Mouse (Mus musculus) hindbrain, embryonic 15.5 days (tissue): ENCODE results near the gene Car6. TPM values are rescaled to one million over a fixed set of nuclear protein-coding genes. Genes with fewer than 3 reads are reported as not detected.

ENCODE experiments used
- ATAC-seq: fragments of 200-750 bp; cut with Nextera tagmentation; 2 replicates; pipeline ENCODE4 v1.8.0; 2017; ENCODE audit warnings: low read depth, moderate number of reproducible peaks, moderate TSS enrichment; ENCODE audit not compliant: low FRiP score
- H3K27ac ChIP-seq: fragments of 300-500 bp; sonication (generic); replicated peaks from 2 replicates; pipeline ENCODE4 v1.5.1; 2015; ENCODE audit warnings: mild to moderate bottlenecking, inconsistent platforms
- H3K27me3 ChIP-seq: fragments of 300-500 bp; sonication (generic); 2 replicates; pipeline ENCODE4 v1.6.1; 2015; ENCODE audit warnings: control low read depth, inconsistent platforms
- H3K36me3 ChIP-seq: fragments of 300-500 bp; sonication (generic); 2 replicates; pipeline ENCODE4 v1.6.1; 2015; ENCODE audit warnings: control low read depth, inconsistent platforms
- H3K4me1 ChIP-seq: fragments of 300-500 bp; sonication (generic); replicated peaks from 2 replicates; pipeline ENCODE4 v1.6.1; 2015; ENCODE audit warnings: control low read depth, inconsistent platforms
- H3K4me2 ChIP-seq: fragments of 300-500 bp; sonication (generic); 2 replicates; pipeline ENCODE4 v1.6.1; 2015; ENCODE audit warnings: moderate library complexity, mild to moderate bottlenecking, inconsistent platforms
- H3K4me3 ChIP-seq: fragments of 300-500 bp; sonication (generic); 2 replicates; pipeline ENCODE4 v1.5.1; 2015; ENCODE audit warnings: mild to moderate bottlenecking, inconsistent platforms
- H3K9ac ChIP-seq: fragments of 300-500 bp; sonication (generic); 2 replicates; pipeline ENCODE4 v1.6.1; 2015; ENCODE audit warnings: inconsistent platforms
- H3K9me3 ChIP-seq: fragments of 300-500 bp; sonication (generic); 2 replicates; pipeline ENCODE4 v1.6.1; 2016; ENCODE audit warnings: control low read depth, inconsistent platforms
- WGBS: fragments of 180-500 bp; shearing (Covaris S2); methylation state at CpG from one replicate; pipeline ENCODE4 v1.1.7; 2015; 5-methylcytosine and 5-hydroxymethylcytosine counted together
- polyA plus RNA-seq: library from polyadenylated mRNA; unstranded; fragments of >200 nt; fragmentation: Nextera tagmentation; extraction: Ambion mirVana; gene quantifications from 2 replicates; pipeline ENCODE4 v1.2.1, GENCODE M21; 2015

The Car6 gene
- not detected in 2 replicates for polyA plus RNA-seq

DNA sequence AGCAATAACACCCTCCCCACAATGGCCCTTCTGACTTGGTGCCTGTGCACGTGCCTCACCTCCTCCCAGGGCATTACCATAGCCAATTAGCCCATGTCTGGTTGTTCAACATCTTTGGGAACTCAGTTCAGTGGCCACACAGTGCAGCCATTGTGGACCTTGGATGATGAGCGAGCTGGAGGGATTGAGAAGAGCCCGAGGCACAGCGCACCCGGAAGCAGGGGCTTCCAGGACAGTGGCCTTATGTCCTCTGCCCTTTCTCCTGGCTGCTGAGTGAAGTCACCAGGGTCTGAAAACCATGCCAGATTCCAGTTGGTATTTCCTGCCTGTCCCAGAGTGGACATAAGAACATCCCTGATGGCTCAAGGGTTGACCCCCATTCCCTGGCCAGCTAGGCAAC lies at the start of gene Car6:
TSS of gene Car6 (minus strand) at position 101 of the 400 bp plus-strand sequence.
- Histone ChIP-seq H3K4me1 (no peaks in the 10 kb centered on the region), H3K27ac (no peak within 1 kb of the TSS), H3K4me3 (no peak within 1 kb of the TSS), H3K9ac (no peak within 1 kb of the TSS), H3K4me2 (no peak within 1 kb of the TSS), H3K36me3 (no peaks in the 10 kb centered on the region), H3K9me3 (no peaks in the 10 kb centered on the region), H3K27me3 (no peaks in the 10 kb centered on the region)
- ATAC-seq: no peak
- whole genome bisulfite sequencing: 73% methylated on average over 5 of the region's 5 CpGs

DNA sequence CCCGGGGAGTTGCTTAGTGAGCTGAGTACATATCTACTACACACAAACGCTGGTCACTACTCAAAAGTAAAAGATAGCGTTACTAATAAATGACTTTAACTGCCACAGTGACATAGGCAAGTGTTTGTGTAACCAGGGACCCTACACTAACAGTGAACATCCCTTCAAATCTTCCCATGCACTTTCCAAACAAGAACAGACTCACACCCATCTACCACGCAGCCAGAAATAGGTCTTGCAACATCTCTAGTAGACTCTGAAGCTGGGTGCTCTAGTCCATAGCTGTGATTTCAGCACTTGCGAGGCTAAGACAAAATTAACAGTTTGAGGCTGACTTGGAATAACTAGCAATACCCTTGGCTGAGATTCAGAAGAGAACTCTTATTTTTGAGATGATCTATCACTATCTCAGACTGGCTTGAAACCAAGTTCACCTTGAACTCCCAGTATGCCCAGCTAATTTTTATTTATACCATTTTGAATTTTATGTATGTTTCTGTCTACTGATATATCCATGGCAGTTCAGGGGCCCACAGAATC lies 48.7 kb upstream of the Car6 start:
- no peak overlapping the region for H3K4me3 ChIP-seq
- H3K9me3 ChIP-seq: no peaks in the 10 kb centered on the region
- 80% methylated on average over 5 of the region's 5 CpGs for WGBS
- no peaks in the 10 kb centered on the region for H3K27me3 ChIP-seq
- peaks cover 42% of the 10 kb centered on the region for H3K36me3 ChIP-seq
- no peak for ATAC-seq
- H3K9ac ChIP-seq: no peak overlapping the region
- H3K4me1 ChIP-seq: peaks cover 26% of the 10 kb centered on the region
- no peak overlapping the region for H3K4me2 ChIP-seq
- H3K27ac ChIP-seq: peak overlapping the region; percentile 90

DNA sequence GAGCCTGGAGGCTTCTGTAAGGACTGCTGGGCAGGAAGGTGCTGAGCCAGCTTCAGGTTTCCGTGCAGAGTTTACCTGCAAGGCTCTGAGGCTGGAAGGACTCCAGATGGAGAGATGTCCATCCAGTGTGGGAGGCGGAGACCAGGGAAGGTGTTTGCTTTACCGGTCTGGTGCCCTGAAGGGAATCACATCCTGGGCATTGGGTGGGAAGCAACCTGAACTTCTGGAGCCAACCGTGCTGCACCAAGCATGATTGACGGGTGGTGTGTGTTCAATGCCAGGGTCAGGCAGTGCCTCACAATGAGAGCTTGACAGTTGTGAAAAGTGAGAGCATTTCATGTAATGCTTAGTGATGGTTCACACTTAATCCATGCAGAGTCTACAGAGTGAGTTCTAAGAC lies 47.8 kb upstream of the Car6 start:
- 75% methylated on average over 5 of the region's 5 CpGs for WGBS
- Histone ChIP-seq H3K9ac (no peak overlapping the region), H3K36me3 (peaks cover 50% of the 10 kb centered on the region), H3K27me3 (no peaks in the 10 kb centered on the region), H3K9me3 (no peaks in the 10 kb centered on the region), H3K4me2 (no peak overlapping the region), H3K27ac (no peak overlapping the region), H3K4me3 (no peak overlapping the region), H3K4me1 (peaks cover 21% of the 10 kb centered on the region)
- no peak for ATAC-seq

DNA sequence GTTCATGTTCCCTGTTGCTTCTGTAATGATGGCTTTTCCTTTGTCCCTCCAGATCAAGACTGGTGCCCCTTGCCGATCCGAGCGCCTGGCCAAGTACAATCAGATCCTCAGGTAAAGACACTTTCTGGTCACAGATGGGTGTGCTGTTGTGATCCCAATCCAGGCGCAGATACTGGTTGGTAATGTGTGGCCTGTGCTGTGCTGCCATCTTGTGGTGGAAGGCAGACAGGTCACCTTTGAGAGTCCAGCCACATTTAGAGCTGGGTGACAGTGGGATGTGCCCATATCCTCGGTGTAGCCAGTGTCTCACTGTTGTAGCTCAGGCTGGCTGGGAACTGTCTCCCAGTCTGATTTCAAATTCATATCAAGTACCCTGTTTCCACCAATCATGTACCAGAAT lies 46.9 kb upstream of the Car6 start:
- H3K27me3 ChIP-seq: no peaks in the 10 kb centered on the region
- H3K27ac ChIP-seq: no peak overlapping the region
- H3K4me1 ChIP-seq: peaks cover 28% of the 10 kb centered on the region
- H3K4me2 ChIP-seq: no peak overlapping the region
- peak; percentile 39; the same call in 1 of the 2 replicates for ATAC-seq
- 58% methylated on average over 5 of the region's 5 CpGs for WGBS
- H3K9ac ChIP-seq: no peak overlapping the region
- no peak overlapping the region for H3K4me3 ChIP-seq
- H3K9me3 ChIP-seq: no peaks in the 10 kb centered on the region
- H3K36me3 ChIP-seq: peaks cover 58% of the 10 kb centered on the region

DNA sequence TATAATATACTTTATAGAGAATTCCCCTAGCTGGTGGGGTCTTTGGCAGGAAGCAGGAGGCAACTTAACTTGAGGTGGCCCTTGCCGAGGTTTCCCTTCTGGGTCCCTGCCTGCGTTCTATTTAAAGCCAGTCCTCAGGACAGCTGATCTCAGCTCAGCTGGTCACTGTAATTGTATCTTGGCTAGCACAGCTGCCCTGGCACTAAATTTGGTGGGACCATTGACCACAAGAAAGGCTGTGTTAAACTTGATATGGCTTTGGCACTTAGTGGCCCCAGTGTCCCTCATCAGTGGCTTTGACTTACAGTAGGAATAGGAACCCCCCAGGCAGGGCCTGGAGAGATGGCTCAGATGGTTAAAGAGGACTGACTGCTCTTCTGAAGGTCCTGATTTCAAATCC lies 44.7 kb upstream of the Car6 start:
- no peak overlapping the region for H3K27ac ChIP-seq
- H3K36me3 ChIP-seq: peaks cover 78% of the 10 kb centered on the region
- no peak overlapping the region for H3K4me3 ChIP-seq
- no peak overlapping the region for H3K9ac ChIP-seq
- no peak overlapping the region for H3K4me2 ChIP-seq
- no peak for ATAC-seq
- peaks cover 35% of the 10 kb centered on the region for H3K4me1 ChIP-seq
- H3K9me3 ChIP-seq: no peaks in the 10 kb centered on the region
- 80% methylated on average over 2 of the region's 2 CpGs for WGBS
- H3K27me3 ChIP-seq: no peaks in the 10 kb centered on the region

DNA sequence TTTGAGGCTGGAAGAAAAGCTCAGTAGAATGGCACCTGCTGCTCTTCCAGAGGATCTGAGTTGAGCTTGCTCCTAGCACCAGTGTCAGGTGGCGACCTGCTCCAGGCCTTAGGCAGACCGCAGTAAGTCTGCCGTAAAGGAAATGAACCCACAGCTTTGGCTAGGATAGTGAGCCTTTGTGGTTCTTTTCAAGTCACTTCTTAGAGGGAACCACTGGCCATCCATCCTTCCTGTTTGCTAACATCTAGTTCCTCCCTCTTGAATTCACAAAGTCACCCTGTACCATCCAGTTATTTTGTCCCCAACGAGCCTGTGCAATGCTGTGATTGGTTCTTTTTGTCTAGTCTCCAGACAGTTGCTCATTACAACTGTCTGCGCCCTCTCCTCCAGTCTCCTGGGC lies 41.6 kb upstream of the Car6 start:
- peaks cover 53% of the 10 kb centered on the region for H3K4me1 ChIP-seq
- H3K27me3 ChIP-seq: no peaks in the 10 kb centered on the region
- 78% methylated on average over 5 of the region's 5 CpGs for WGBS
- peaks cover 58% of the 10 kb centered on the region for H3K36me3 ChIP-seq
- H3K4me2 ChIP-seq: no peak overlapping the region
- no peak overlapping the region for H3K9ac ChIP-seq
- ATAC-seq: no peak
- no peak overlapping the region for H3K27ac ChIP-seq
- no peak overlapping the region for H3K4me3 ChIP-seq
- no peaks in the 10 kb centered on the region for H3K9me3 ChIP-seq

DNA sequence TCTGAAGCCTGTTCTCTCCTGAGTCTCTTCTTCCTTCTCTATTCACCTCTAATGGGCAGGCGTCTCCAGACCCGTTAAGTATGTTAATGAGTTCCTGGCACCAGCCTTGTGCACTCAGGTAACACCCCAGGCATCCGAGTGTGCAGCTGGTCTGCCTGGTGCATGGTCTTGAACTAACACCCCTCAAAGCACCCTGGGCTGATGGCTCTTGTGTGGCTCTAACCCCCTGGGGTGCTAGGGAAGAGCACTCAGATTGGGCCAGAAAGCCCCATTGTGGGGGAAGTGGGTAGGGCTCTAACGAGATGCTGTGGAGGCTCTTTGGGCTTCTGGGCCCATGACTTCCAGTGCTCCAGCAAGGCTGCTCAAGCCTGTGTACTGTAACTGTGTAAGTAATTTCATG lies 40.6 kb upstream of the Car6 start:
- ATAC-seq: no peak
- peaks cover 50% of the 10 kb centered on the region for H3K36me3 ChIP-seq

DNA sequence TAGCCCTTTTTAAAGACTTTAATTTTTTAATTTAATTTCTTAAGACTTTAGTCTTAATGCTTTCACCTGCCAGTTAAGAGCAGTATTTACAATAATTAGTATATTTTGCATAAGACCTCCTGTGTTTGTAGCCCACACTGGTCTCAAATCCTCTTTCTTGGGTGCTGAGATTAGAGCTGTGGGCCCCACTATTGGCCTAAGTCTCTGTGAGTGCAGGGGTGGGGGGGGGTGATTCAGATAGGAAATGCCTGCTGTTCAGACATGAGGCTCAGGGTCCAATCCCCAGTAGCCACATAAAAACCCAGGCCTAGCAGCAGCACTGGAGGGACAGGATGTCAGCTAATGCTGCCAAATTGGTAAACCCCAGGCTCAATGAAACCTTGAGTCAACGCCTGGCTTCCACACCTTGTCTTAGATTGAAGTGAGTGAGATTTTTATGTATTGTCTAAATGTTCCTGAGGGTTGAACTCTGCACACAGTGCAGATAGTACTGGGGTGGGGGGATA lies 39.3 kb upstream of the Car6 start:
- no peak for ATAC-seq
- H3K27ac ChIP-seq: no peak overlapping the region
- peaks cover 38% of the 10 kb centered on the region for H3K36me3 ChIP-seq
- H3K4me2 ChIP-seq: peak overlapping the region; percentile 11; the same call in 1 of the 2 replicates
- 83% methylated on average over 1 of the region's 1 CpGs for WGBS
- peaks cover 61% of the 10 kb centered on the region for H3K4me1 ChIP-seq
- H3K9ac ChIP-seq: no peak overlapping the region
- no peaks in the 10 kb centered on the region for H3K9me3 ChIP-seq
- H3K27me3 ChIP-seq: no peaks in the 10 kb centered on the region
- H3K4me3 ChIP-seq: no peak overlapping the region

More for the DNA sequence above, 40.6 kb upstream of the Car6 start:
- H3K9me3 ChIP-seq: no peaks in the 10 kb centered on the region
- no peak overlapping the region for H3K4me3 ChIP-seq
- WGBS: 59% methylated on average over 4 of the region's 4 CpGs
- no peaks in the 10 kb centered on the region for H3K27me3 ChIP-seq
- no peak overlapping the region; the same call in 1 of the 2 replicates for H3K4me2 ChIP-seq
- no peak overlapping the region for H3K27ac ChIP-seq
- H3K9ac ChIP-seq: no peak overlapping the region
- H3K4me1 ChIP-seq: peaks cover 55% of the 10 kb centered on the region

DNA sequence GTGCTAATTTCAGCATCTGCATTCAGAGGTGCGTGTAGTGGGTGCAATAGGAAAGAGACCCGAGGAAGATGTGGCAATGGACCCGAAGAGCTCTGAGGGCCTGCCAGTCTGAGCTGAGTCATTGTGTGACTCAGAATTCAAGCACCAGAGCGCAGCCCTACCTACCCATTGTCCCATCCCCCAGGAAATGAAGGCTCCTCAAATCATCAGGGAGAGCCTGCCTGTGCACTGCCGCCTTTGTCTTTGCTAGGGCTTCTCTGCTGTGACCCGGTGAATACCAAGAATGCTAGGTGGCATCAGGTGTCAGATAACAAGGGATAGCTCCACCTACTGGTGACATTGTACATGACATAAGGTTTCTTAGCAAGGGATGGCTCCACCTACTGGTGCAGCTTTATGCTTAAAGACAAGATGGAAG lies 38.8 kb upstream of the Car6 start:
- H3K4me1 ChIP-seq: peaks cover 64% of the 10 kb centered on the region
- no peaks in the 10 kb centered on the region for H3K27me3 ChIP-seq
- no peak overlapping the region for H3K9ac ChIP-seq
- H3K4me3 ChIP-seq: peak overlapping the region; percentile 83; the same call in 1 of the 2 replicates
- ATAC-seq: no peak
- peak overlapping the region; percentile 35; the same call in 1 of the 2 replicates for H3K27ac ChIP-seq
- H3K36me3 ChIP-seq: peaks cover 38% of the 10 kb centered on the region
- no peaks in the 10 kb centered on the region for H3K9me3 ChIP-seq
- H3K4me2 ChIP-seq: peak overlapping the region; percentile 79
- 7% methylated on average over 6 of the region's 6 CpGs for WGBS

DNA sequence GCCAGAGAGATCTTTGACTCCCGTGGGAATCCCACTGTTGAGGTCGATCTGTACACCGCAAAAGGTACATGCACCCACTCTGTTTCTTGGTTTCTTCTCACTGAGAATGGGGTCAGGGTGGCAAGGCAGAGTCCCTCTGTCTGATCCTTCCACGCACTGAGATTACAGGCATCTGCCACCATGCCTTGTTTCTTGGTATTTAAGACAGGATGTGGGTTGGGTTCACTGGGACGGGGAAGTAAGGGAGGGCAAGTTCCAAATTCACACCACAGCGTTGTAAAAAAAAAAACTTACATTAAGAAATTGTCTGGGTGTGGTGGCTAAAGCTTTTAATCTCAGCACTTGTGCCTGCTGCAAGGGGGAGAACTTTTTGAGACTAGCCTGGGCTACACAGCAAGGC lies 38.4 kb upstream of the Car6 start:
- Histone ChIP-seq H3K4me1 (peaks cover 67% of the 10 kb centered on the region), H3K9me3 (no peaks in the 10 kb centered on the region), H3K27ac (peak overlapping the region; percentile 35; the same call in 1 of the 2 replicates), H3K27me3 (no peaks in the 10 kb centered on the region), H3K4me3 (peak overlapping the region; percentile 83), H3K9ac (0 out of 2 replicates have a peak overlapping the region, but pooled peaks have one; percentile 86), H3K36me3 (peaks cover 34% of the 10 kb centered on the region), H3K4me2 (peak overlapping the region; percentile 79)
- WGBS: 41% methylated on average over 6 of the region's 6 CpGs
- ATAC-seq: no peak

DNA sequence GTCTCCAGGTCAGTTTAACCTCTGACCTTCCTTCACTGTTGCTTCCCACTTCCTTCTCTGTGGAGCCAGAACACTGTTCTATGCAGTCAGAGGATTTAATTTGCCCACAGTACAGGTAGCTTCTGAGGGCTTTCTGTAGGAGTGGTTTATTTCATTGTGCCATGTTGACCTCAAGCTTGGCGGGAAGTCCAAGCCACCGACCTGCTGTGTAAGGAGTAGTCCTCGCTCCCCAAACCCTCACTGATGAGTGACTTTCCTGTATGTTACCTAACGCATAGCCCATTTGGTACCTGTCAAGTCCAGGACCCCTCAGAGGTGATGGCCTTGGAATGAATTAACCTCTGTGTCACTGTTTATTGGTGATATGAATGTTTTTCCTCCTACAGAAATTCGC lies 38.0 kb upstream of the Car6 start:
- H3K4me1 ChIP-seq: peaks cover 67% of the 10 kb centered on the region
- peak overlapping the region; percentile 79 for H3K4me2 ChIP-seq
- H3K27ac ChIP-seq: no peak overlapping the region
- no peaks in the 10 kb centered on the region for H3K27me3 ChIP-seq
- no peaks in the 10 kb centered on the region for H3K9me3 ChIP-seq
- H3K9ac ChIP-seq: peak overlapping the region; percentile 86
- peaks cover 30% of the 10 kb centered on the region for H3K36me3 ChIP-seq
- 31% methylated on average over 5 of the region's 5 CpGs for WGBS
- ATAC-seq: no peak
- H3K4me3 ChIP-seq: peak overlapping the region; percentile 83

DNA sequence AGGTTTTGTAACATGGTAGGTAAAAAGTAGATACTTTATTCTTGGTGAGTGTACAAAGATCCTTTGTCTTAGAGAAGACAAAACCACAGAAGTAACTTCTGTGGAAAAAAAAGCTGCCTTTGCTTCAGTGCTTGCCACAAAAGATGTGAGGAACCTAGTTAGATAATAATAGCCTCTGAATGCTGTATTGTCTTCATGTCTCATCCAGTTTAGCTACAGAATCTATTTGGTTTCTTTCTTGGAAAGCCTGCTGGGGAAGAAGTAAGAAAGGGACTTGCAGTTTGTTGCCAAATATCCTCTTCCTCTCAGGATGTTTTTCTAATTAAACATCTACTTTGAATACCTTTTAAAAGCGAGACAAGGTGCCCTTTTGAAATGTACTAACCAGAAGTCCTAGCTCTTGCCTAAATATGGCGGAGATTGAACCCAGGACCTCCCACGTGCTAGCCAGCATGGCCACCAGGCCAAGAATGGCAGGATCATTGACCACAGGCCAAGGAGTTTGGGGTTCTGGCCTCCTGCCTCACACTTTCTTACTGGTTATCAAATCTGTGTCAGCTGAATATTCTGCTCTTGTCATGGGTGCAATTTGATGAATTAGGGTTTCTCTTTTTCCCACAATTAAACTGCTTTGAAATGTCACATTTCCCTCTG lies 37.4 kb upstream of the Car6 start:
- no peaks in the 10 kb centered on the region for H3K9me3 ChIP-seq
- ATAC-seq: no peak
- H3K9ac ChIP-seq: peak overlapping the region; percentile 86
- WGBS: 4% methylated on average over 3 of the region's 3 CpGs
- H3K4me3 ChIP-seq: peak overlapping the region; percentile 83
- H3K4me2 ChIP-seq: peak overlapping the region; percentile 79
- H3K4me1 ChIP-seq: peaks cover 63% of the 10 kb centered on the region
- no peaks in the 10 kb centered on the region for H3K27me3 ChIP-seq
- peak overlapping the region; percentile 12; the same call in 1 of the 2 replicates for H3K27ac ChIP-seq
- peaks cover 25% of the 10 kb centered on the region for H3K36me3 ChIP-seq
